Mouse (Mus musculus): ENCODE measurements at regions not wholly inside any gene's neighbourhood (a gene's known extent, or its start where the extent isn't known, plus 50 kb on each side); places are given as distances from the start of the nearest gene placed in this dataset.
"Not testable (repeated sequence)": the region's sequence is repeated elsewhere in the genome, so short reads cannot be mapped to it uniquely, and the experiment has no call there.

DNA sequence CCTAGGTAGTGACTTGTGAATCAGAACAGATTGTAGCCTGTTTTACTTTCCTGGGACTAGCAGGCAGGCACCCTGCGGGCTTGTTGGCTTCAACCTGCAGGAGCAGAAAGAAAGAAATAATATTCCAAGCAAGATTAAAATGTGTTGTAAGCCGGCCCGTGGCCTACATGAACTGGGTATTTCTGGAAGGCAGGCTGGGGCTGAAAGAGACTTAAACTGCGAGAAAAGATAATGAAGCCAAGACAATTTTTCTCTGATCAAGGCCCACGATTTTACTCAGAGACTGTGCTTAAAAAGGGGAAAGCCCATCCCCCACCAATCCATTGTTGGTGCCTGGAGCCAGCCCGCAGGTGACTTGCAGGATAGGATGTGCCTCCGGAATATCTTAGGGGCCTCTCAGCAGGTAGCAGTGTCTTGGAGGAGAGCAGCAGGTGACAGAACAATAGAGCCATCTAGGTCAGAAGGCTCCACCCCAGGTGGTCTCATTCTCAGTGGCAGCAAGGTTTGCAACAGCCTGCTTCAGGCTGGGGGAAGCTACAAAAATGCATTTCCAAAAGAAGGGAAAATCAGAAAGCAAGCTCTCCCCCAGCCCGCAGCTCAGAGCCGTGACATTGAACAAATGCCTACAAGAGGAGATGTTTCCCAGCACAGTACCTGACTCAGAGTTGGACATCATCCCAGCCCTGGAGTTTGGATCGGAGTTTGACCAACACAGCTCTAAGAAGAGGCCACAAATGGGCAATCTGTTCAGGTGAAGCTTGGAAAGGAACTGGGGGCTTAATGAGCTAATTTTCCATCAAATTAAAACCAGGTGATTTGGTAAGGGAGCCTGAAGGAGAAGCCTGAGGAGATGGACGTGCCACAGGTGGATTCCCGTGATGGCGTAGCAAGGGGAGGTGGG, 121.4 kb upstream of the Slc1a3 start:
- no peak for DNase-seq (ENCODE audit: low read depth, low spot score)

DNA sequence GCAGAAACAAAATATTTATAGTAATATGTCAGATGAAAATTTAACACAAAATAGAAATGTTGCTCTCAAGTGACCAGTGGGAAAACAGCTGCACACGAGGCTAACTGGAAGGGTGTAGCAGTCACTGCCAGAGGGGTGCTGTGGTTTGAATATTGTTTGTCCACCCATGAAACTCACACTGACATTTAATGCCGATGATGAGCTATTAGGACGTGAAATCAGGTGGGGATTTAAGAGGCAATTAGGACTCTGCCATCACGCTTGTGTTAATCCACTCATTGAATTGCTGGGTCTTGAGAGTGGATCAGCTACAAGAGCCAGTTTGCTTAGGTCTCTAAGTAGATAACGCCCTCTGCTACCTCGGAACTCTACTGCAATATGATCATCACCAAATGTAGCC, 114.3 kb upstream of the Slc1a3 start:
- DNase-seq (ENCODE audit: low read depth, low spot score), result no peak

GRCm38 (mm10) chr15:8822795-8823194, 112.2 kb upstream of the Slc1a3 start:
- not testable (repeated sequence) for DNase-seq (ENCODE audit: low read depth, low spot score)

DNA sequence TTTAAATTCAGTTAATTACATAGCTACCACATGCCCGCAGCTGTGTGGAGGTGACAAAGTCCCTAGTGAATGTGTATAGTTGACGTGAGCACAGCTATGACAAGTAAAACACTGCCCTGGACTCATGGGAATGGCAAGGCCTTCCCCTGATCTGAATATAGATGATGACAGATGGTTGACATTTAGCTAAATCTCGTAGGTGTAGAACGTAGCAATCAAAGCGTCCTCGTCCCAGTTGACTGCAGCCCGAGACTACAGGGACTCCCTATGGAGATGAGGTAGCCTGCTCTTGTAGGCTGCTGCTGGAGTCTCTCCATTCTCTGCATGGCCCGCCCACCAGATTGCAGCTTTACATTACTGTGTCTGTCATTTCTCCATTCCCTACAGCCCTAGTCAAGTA, 107.0 kb upstream of the Slc1a3 start:
- no peak for DNase-seq (ENCODE audit: low read depth, low spot score)

DNA sequence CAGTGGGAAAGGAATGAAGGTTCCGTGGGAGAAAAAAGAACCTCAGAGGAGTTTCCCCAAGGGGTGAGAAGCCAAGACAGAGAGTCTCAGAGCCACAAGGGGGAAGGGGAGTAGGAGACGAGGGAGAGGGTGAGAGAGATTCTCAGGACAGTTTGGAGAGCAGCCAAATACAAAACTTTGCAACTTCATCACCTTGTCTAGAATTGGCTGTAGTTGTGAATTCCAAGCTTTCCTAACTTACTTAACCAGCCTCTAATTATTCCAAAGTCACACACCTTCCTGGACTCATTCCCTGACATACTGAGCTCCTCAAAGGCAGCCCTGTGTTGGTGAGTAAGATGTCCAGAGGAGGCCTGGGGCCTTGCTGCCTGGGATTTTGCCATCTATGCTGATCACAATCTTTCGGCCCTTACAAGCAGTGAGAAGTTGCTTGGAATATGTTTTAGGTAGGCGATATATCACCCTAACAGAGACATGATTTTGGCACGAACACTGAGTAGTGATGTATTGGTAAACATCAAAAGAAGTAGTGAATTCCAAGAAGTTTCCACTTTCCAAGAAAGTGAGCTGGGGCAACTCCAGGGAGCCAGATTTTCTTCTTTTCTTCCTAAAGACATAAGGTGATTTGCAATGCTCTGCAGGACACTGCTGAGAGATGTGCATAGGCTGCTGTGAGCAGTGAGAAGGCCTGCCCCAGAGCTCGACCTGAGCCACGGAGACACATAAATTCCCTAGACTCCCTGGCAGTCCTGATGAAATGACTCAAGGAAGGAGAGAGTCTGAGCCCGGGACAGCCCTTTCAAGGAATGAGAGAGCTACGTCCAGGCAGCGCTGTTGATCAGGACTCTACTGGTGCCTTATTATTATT, 106.2 kb upstream of the Slc1a3 start:
- no peak for DNase-seq (ENCODE audit: low read depth, low spot score)

GRCm38 (mm10) chr15:8815958-8816357, 105.4 kb upstream of the Slc1a3 start:
- no peak for DNase-seq (ENCODE audit: low read depth, low spot score)

GRCm38 (mm10) chr15:8815277-8815676, 104.7 kb upstream of the Slc1a3 start:
- no peak for DNase-seq (ENCODE audit: low read depth, low spot score)

DNA sequence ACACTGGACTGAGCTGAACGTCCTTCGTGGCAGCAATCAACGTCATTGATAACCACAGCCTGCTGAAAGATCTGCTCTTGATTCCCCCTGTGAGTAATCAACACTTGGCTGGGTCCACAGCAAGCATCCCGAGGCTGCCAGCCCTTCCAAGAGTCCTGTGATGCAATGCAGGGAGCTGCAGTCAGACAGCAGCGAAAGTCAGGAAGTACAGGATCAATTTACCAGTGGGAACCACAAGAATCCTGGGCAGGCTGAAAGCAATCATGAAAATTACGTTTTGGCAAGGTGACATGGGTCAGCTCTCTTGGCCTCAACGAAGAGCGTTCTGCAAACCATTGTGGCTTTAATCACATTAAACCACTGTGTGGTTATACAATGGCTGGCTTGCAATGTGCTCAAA, 95.8 kb upstream of the Slc1a3 start:
- DNase-seq (ENCODE audit: low read depth, low spot score), result no peak

GRCm38 (mm10) chr15:8805565-8805964, 95.0 kb upstream of the Slc1a3 start:
- not testable (repeated sequence) for DNase-seq (ENCODE audit: low read depth, low spot score)

DNA sequence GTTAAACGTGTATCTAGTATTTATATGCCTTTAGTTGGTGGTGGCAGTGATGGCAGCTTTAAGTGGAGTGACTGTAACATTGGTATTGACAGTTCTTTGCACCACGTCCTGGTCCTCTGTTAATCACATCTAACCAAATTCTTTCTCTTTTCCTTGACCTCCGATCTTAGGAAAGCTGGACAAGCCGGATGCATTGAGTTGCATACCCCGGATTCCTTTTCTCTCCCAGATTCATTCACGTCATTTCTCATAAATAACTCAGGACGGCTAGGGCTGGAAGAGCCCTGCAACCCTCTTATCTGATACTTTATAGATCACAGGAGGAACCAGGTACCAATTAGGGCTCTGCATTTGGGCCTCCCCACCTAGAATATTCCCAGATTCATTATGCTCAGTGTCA, 91.5 kb upstream of the Slc1a3 start:
- DNase-seq (ENCODE audit: low read depth, low spot score), result no peak

- DNase-seq (ENCODE audit: low read depth, low spot score), result no peak
Measured at GRCm38 (mm10) chr15:8797015-8797414, 86.5 kb upstream of the Slc1a3 start.

DNA sequence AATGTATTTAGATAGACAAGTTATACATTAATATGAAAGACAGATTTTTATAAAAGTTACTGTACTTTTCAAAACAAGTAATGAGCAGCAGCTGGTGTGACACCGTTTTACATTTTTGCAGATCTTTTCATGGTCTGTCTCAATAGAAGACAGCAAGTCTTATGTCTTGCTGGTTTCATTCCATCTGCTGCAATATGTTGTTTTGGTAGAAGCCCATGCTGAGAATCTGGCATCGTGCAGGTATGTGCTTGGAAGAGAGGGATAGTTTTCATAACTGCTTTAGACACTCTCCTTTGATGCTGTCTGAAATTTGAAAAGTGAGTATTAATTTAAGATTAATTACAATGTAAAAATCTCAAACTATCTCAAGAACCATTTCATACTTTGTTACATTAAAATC, 81.5 kb upstream of the Slc1a3 start:
- no peak for DNase-seq (ENCODE audit: low read depth, low spot score)

- DNase-seq (ENCODE audit: low read depth, low spot score), result no peak
Measured at GRCm38 (mm10) chr15:8789924-8790323, 79.4 kb upstream of the Slc1a3 start.

DNA sequence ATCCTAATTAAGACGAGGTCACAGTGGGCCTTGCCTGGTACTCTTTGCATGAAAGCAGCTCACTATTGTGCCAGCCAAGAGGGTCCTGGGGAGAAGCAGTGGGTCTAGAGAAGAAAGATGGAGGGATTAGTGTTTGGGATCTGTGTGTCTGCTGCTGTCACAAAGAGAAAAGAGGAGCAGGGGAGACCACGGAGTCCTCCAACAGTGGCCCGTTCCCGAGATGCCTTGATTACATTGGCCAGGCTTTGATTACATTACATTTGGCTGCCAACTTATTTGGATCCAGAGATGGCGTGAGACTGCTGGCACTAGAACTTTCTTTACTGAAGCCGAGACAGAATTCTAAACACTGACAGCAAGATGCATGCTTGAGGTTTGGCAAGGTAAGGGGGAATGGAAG, 78.4 kb upstream of the Slc1a3 start:
- DNase-seq (ENCODE audit: low read depth, low spot score), result no peak

DNA sequence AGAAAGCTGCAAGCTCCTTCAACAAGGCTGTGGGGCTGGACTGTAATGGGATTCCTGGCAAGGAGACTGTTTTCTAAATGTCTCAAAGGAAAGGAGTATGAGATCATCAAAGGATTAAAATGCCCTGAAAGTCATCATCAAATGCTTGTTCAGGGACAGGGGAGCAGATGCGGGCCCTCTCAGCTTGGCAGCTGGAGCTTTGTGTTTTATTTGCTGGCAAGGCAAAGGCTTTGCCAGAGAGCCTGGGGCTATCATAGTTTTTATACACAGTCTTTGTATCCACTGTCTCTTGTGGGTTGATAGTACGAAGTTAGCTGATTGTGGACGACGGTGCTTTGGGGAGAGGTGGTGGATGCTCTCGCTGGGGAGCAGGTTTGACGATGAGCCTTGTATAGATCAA, 75.0 kb upstream of the Slc1a3 start:
- no peak for DNase-seq (ENCODE audit: low read depth, low spot score)

- no peak for DNase-seq (ENCODE audit: low read depth, low spot score)
Measured at GRCm38 (mm10) chr15:8783567-8783966, 73.0 kb upstream of the Slc1a3 start.

DNA sequence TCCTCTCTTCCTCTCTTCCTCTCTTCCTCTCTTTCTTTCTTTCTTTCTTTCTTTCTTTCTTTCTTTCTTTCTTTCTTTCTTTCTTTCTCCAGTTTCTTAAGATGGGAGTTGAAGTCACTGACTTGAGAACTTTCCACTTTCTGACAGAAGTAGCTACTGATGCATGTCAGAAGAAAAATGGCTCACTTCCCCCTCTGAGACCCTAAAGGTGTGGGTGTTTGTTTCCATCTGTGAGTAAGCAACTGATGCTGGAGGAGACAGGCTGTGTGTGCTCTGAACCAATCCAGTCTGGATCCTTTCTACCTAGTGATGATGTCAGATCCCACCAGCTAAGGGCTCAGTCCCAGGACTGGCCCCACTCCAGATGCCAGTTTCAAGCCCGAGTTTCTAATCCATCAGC, 72.5 kb upstream of the Slc1a3 start:
- no peak for DNase-seq (ENCODE audit: low read depth, low spot score)

DNA sequence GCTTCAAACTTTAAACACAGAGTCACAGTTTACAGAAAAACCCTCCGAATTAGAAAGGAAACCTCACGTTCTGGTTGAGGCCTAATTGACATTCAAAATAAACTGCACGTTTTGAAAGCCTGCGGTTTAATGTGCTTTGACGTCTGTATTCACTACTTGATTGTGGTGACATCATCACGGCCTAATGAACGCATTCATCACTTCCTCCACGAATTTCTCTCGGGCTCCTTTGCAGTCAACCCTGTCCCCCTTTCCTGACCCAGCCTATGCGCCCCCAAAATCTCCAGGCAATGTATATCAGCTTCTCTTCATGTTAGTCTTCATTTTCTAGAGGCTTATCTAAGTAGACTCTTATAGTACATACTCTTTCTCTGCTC, 71.6 kb upstream of the Slc1a3 start:
- DNase-seq (ENCODE audit: low read depth, low spot score), result no peak

DNA sequence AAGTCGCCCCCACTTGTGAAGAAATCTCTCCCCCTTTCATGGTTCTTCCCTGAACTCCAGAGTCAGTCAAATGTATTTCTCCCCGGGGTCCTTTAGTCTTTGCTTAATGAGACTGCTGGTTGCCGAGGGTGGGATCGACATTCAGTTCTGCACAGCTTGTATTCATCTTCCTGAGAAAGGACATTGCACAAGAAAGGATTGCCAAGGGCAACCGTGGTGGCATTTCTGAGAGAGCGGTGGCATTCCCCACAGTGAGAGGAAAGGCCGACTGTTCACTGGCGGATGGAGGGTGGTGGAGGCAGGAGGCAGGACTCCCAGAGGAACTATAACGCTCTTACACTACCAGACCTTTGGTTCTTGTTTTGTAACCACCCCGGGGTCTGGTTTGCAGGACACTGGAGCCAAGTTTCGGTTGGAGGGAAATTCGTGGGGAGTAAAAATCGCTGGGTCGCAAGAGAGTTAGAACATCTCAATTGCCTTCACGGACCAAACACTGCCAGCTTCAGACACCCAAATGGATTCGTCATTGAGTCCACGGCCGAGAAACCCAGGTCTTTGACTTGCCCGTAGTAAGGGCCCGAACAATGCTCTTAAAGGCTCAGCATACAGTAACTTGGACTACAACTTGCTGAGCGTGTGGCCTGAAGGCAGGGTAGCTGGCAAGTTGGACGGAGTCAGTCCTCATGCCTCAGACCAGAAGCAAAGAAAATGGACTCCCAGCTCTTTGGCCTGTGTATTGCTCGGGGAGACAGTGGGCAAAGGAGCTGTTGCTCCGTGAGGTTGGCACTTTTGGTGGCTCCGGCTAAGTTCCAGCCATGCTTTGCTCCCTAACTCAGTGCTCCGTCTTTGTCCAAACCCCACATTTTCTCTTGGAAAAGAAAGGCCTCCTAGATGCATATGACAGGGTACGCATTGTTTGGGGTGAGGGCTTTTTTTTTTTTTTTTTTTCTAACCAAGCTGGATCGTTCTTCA, 70.9 kb upstream of the Slc1a3 start:
- no peak for DNase-seq (ENCODE audit: low read depth, low spot score)

- no peak for DNase-seq (ENCODE audit: low read depth, low spot score)
Measured at GRCm38 (mm10) chr15:8780371-8780866, 69.9 kb upstream of the Slc1a3 start.

Measured in retina, adult 2 months (tissue).